Mouse (Mus musculus) midbrain, embryonic 16.5 days (tissue): ENCODE measurements at regions not wholly inside any gene's neighbourhood (a gene's known extent, or its start where the extent isn't known, plus 50 kb on each side); places are given as distances from the start of the nearest gene placed in this dataset.
A peak's percentile ranks its signal among the peaks of the same experiment; 100 is the strongest.

Experiments used
- ATAC-seq: fragments of 200-750 bp; cut with Nextera tagmentation; 2 replicates; pipeline ENCODE4 v1.8.0; 2017; ENCODE audit warnings: moderate TSS enrichment
- H3K27ac ChIP-seq: fragments of 300-500 bp; sonication (generic); 2 replicates; pipeline ENCODE4 v1.5.1; 2014; ENCODE audit warnings: mild to moderate bottlenecking, low read length, mixed read lengths
- H3K27me3 ChIP-seq: fragments of 300-500 bp; sonication (generic); 2 replicates; pipeline ENCODE4 v1.6.1; 2014; ENCODE audit warnings: low read depth, low read length, mixed read lengths; ENCODE audit not compliant: control insufficient read depth, insufficient read depth
- H3K36me3 ChIP-seq: fragments of 300-500 bp; sonication (generic); 2 replicates; pipeline ENCODE4 v1.6.1; 2014; ENCODE audit warnings: mild to moderate bottlenecking, low read length, moderate library complexity, mixed read lengths; ENCODE audit not compliant: control insufficient read depth, insufficient read depth
- H3K4me1 ChIP-seq: fragments of 300-500 bp; sonication (generic); 2 replicates; pipeline ENCODE4 v1.6.1; 2014; ENCODE audit warnings: mild to moderate bottlenecking, low read length, mixed read lengths; ENCODE audit not compliant: control insufficient read depth, insufficient read depth
- H3K4me2 ChIP-seq: fragments of 300-500 bp; sonication (generic); 2 replicates; pipeline ENCODE4 v1.6.1; 2014; ENCODE audit warnings: mild to moderate bottlenecking, low read length, mixed read lengths
- H3K4me3 ChIP-seq: fragments of 300-500 bp; sonication (generic); 2 replicates; pipeline ENCODE4 v1.5.1; 2014; ENCODE audit warnings: low read depth, mild to moderate bottlenecking, low read length, moderate library complexity, mixed read lengths
- H3K9ac ChIP-seq: fragments of 300-500 bp; sonication (generic); 2 replicates; pipeline ENCODE4 v1.6.1; 2014; ENCODE audit warnings: low read depth, low read length, mixed read lengths
- H3K9me3 ChIP-seq: fragments of 300-500 bp; sonication (generic); replicated peaks from 2 replicates; pipeline ENCODE4 v1.6.1; 2014; ENCODE audit warnings: mild to moderate bottlenecking, low read length, mixed read lengths; ENCODE audit not compliant: control insufficient read depth, poor library complexity, severe bottlenecking
- WGBS: fragments of 180-500 bp; shearing (Covaris S2); extraction: QIAGEN DNeasy Blood & Tissue Kit; methylation state at CpG from one replicate; pipeline ENCODE4 v1.1.7; 2014; 5-methylcytosine and 5-hydroxymethylcytosine counted together

DNA sequence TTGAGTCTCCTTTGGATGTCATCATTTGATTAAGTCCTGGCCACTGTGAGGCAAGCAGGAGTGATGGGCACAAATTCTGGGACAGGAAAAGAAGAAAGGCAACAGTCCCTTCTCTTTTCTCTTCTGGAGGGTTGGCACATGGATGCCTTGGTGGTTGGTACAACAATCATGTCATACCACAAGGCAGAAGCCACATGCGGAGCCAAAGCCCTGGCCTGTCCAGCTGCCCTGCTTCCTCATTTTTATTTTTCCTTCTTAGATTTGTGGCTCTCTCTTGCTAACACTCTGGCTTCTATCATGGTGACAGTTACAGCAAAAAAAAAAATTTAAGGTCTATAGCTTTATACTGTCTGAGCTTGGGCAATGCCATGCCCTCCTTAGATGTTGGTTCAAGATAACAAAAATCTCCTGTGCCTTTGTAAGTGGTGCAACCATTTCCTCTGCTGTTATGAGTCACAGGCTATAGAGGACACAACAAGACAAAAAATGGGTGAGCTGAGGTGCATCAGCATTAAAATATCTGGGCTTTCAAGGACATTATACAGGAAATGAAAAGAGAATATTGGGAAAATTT, 158.2 kb downstream of the Evx1 start:
- Histone ChIP-seq H3K4me2 (no peak overlapping the region), H3K4me1 (0 out of 2 replicates have a peak, but pooled peaks cover 5% of the 10 kb centered on the region), H3K4me3 (no peak overlapping the region), H3K27ac (no peak overlapping the region), H3K9ac (no peak overlapping the region), H3K36me3 (no peaks in the 10 kb centered on the region), H3K9me3 (no peaks in the 10 kb centered on the region), H3K27me3 (no peaks in the 10 kb centered on the region)
- WGBS, result 94% methylated on average over 1 of the region's 1 CpGs
- no peak for ATAC-seq

DNA sequence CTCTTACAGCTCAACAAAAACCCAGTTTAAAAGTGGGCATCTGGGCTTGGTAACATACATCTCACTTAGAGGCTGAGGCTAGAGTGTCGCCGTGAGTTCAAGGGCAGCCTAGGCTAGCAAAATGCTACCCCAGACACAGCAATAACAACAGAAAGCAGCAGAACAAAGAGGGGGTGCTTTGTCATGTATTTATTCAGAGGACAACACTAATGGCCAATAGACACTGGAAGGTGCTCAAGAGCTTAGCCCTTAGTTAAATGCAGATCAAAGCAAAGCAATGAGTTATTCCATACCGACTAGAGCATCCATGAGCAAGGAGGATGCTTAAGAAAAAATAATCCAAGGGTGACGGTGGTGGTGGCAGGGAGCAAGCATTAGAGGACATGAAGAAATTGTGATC, 158.7 kb downstream of the Evx1 start:
- no peak overlapping the region for H3K4me3 ChIP-seq

DNA sequence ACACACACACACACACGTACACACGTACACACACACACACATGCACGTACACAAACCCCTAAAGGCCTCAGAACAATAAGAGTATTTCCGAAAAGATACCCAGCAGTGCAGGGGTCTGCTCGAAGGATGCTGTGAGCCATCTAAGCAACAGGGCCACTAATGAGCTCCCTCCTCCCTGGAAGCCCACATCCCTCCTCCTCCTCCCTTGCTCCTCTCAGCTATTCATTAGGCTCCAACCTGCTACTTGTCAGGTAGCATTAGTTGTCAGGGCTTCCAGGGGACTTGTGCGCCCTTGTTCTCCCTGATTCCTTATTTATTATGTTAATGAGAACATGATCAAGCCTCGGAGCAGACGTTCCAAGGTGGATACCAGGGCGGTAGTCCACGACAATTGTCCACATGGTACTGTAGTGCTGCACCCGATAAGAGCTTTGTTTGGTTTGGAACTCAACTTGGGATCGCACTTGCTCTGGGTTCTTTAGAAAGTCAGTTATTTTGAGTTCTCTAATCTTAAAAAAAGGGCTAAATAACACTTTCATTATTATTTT, 159.8 kb downstream of the Evx1 start:
- 0 out of 2 replicates have a peak, but pooled peaks cover 5% of the 10 kb centered on the region for H3K4me1 ChIP-seq
- ATAC-seq, result peak; percentile 68; the same call in 1 of the 2 replicates
- H3K9me3 ChIP-seq, result no peaks in the 10 kb centered on the region
- no peak overlapping the region for H3K4me2 ChIP-seq
- H3K27ac ChIP-seq, result no peak overlapping the region
- no peaks in the 10 kb centered on the region for H3K27me3 ChIP-seq
- WGBS, result 45% methylated on average over 12 of the region's 12 CpGs
- H3K4me3 ChIP-seq, result no peak overlapping the region
- no peaks in the 10 kb centered on the region for H3K36me3 ChIP-seq
- no peak overlapping the region for H3K9ac ChIP-seq

More for the DNA sequence above, 158.7 kb downstream of the Evx1 start:
- H3K4me2 ChIP-seq, result no peak overlapping the region
- ATAC-seq, result no peak
- no peak overlapping the region for H3K27ac ChIP-seq
- H3K4me1 ChIP-seq, result 0 out of 2 replicates have a peak, but pooled peaks cover 5% of the 10 kb centered on the region
- 77% methylated on average over 4 of the region's 4 CpGs for WGBS
- H3K36me3 ChIP-seq, result no peaks in the 10 kb centered on the region
- no peaks in the 10 kb centered on the region for H3K9me3 ChIP-seq
- no peaks in the 10 kb centered on the region for H3K27me3 ChIP-seq
- H3K9ac ChIP-seq, result no peak overlapping the region

DNA sequence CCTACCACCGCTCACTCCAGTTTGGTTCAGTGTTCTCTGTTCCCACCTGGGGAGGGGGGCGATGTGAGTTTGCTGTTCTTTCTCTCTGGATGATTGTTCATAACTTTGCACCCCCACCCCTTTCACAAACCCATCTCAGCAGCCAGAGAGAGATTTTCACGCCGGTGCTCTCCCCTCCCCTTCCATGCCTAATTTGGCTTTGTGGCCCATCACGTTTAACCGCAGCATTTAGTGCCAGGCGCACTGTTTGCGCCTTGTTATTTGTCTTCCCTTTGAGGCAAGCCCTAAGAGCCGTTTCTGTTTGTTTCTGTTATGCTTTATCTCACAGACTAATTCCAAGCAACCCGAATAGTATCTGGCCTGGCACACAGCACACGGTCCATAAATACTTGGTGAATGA, 160.6 kb downstream of the Evx1 start:
- Histone ChIP-seq H3K27me3 (no peaks in the 10 kb centered on the region), H3K36me3 (no peaks in the 10 kb centered on the region), H3K4me3 (no peak overlapping the region), H3K9ac (no peak overlapping the region), H3K4me2 (peak overlapping the region; percentile 16; the same call in 1 of the 2 replicates), H3K4me1 (0 out of 2 replicates have a peak, but pooled peaks cover 5% of the 10 kb centered on the region), H3K9me3 (no peaks in the 10 kb centered on the region), H3K27ac (no peak overlapping the region)
- ATAC-seq, result no peak
- 30% methylated on average over 11 of the region's 11 CpGs for WGBS

DNA sequence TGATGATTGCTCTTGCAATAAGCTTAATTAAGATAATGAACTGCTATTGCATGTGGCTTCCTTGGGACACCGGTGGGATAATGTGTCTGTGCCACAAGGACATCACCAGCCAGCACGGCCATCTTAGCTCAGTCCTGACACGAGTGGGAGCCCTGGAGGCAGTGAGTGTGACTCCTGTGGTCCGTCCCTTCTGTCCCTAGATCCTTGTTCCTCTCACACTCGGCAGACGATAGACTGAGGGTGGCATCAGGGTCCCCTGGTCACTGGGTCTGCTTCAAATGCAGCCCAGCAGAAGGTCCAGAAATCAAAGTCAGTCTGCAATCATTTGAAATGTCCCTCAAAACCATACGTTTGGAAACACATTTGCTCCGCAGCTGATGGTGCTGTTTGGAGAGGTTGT, 162.4 kb downstream of the Evx1 start:
- Histone ChIP-seq H3K4me2 (no peak overlapping the region), H3K36me3 (no peaks in the 10 kb centered on the region), H3K4me3 (no peak overlapping the region), H3K4me1 (0 out of 2 replicates have a peak, but pooled peaks cover 5% of the 10 kb centered on the region), H3K9ac (no peak overlapping the region), H3K9me3 (no peaks in the 10 kb centered on the region), H3K27ac (no peak overlapping the region), H3K27me3 (no peaks in the 10 kb centered on the region)
- 87% methylated on average over 8 of the region's 8 CpGs for WGBS
- no peak for ATAC-seq

DNA sequence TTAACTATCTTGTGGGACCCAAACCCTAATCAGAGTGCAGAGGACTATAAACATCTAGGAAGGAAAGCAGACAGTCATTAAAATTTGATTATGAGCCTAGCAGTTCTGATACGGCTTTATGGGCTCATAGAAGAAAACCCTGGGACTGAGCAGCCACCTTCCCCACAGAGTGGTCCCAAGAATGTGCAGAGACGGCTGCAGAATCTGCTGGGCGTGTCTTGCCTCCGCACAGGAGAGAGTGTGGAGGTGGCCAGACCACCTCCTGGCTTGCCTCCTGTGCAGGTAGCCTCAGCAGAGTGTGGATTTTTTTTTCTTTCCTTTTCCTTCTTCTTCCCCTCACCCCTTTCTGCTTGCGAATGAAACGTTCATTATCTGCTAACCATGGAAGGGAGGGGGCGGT, 163.3 kb downstream of the Hibadh start:
- 0 out of 2 replicates have a peak, but pooled peaks cover 5% of the 10 kb centered on the region for H3K4me1 ChIP-seq
- no peak for ATAC-seq
- no peak overlapping the region for H3K27ac ChIP-seq
- H3K4me3 ChIP-seq, result no peak overlapping the region
- no peaks in the 10 kb centered on the region for H3K9me3 ChIP-seq
- H3K36me3 ChIP-seq, result no peaks in the 10 kb centered on the region
- H3K4me2 ChIP-seq, result no peak overlapping the region
- WGBS, result 74% methylated on average over 7 of the region's 7 CpGs
- no peaks in the 10 kb centered on the region for H3K27me3 ChIP-seq
- H3K9ac ChIP-seq, result no peak overlapping the region

DNA sequence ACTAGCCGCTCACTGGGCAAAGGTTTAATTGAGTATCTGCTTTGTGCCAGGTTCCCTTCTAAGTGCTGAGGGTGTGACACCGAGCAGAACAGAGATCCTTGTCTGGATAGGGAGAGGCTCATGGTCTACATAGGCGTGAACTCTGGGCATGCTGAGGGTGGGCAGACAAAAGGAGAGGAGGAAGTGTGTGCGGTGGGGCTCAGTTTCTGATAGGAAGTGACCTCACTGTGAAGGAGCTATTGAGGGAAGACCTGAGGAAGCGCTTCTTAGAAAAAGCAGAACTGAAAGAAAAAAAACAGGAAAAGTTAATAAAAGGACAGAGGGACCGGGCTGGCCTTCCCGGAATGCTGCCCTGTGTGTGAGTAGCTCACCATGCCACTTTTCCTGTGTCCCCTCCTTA, 162.8 kb downstream of the Hibadh start:
- 0 out of 2 replicates have a peak, but pooled peaks cover 5% of the 10 kb centered on the region for H3K4me1 ChIP-seq
- no peak overlapping the region for H3K9ac ChIP-seq
- H3K4me3 ChIP-seq, result no peak overlapping the region
- no peaks in the 10 kb centered on the region for H3K27me3 ChIP-seq
- no peak for ATAC-seq
- no peaks in the 10 kb centered on the region for H3K9me3 ChIP-seq
- H3K4me2 ChIP-seq, result no peak overlapping the region
- WGBS, result 82% methylated on average over 7 of the region's 7 CpGs
- H3K36me3 ChIP-seq, result no peaks in the 10 kb centered on the region
- H3K27ac ChIP-seq, result no peak overlapping the region

DNA sequence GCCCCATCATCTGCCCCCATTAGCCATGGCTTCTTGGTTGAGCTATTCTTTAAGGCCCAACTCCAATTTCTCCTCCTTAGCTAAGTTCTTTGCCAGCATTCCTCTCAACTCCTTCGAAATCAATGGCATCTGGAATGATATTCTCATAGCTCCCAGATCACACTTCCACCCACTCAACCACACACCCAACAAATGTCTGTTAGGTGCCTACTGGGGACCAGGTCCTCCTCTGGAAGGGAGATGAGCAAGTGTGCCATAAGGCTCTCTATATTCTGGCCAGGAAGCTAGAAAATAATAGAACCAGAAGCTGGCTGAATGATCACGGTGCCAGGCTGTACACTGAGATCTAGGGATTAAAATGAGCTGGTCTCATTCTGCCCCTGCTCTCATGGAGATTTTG, 161.6 kb downstream of the Hibadh start:
- WGBS, result 89% methylated on average over 2 of the region's 2 CpGs
- H3K4me1 ChIP-seq, result 0 out of 2 replicates have a peak, but pooled peaks cover 3% of the 10 kb centered on the region
- ATAC-seq, result no peak
- H3K27me3 ChIP-seq, result no peaks in the 10 kb centered on the region
- H3K9ac ChIP-seq, result no peak overlapping the region
- no peak overlapping the region for H3K4me2 ChIP-seq
- no peaks in the 10 kb centered on the region for H3K9me3 ChIP-seq
- H3K36me3 ChIP-seq, result no peaks in the 10 kb centered on the region
- H3K4me3 ChIP-seq, result no peak overlapping the region
- H3K27ac ChIP-seq, result no peak overlapping the region

DNA sequence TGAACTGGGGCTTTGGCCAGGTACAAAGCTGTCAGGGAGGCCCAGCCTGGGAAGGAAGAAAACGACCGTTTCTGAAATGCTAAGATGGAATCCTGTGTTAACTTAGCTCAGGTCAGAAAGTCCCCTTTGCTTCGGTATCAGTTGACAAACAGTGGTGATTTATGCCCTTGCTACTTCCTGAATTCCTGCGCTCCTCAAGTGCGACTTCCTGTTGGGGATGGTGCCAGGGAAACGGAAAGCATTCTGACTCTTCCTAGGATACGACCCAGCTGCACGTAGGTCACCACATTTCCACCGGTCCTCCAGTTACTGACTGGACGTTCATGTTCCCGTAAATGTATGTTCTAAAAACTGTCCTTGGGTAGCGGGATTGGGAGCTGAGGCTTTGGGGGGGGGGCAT, 161.0 kb downstream of the Hibadh start:
- no peak for ATAC-seq
- Histone ChIP-seq H3K9me3 (no peaks in the 10 kb centered on the region), H3K4me1 (no peaks in the 10 kb centered on the region), H3K4me3 (no peak overlapping the region), H3K36me3 (no peaks in the 10 kb centered on the region), H3K9ac (no peak overlapping the region), H3K4me2 (no peak overlapping the region), H3K27me3 (no peaks in the 10 kb centered on the region), H3K27ac (no peak overlapping the region)
- WGBS, result 82% methylated on average over 12 of the region's 12 CpGs
